Mouse (Mus musculus): ENCODE data around the gene Tob1. TPM values are rescaled to one million over a fixed set of nuclear protein-coding genes. Genes with fewer than 3 reads are reported as not detected.

Tob1 gene
- polyA plus RNA-seq, 1 experiment from 2014 or later: 44.0 TPM

DNA sequence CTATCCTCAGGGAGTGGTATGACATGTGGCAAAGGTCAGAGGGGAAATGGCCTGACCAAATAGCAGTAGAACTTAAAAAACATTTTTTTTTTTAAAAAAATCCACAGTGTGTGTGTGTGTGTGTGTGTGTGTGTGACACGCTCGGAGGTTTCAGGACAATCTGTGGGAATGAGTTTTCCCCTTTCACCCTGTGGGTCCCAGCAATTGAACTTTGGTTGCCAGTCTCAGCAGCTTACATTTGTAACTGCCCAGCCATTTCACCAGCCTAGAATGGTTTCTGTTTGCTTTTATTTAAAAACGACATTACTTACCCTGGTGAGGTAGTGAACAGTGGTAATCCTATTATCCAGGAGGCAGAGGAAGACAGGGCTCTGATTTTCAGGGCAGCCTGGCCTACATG, 8.2 kb upstream of the Tob1 start:
- WGBS: 63% methylated on average over 3 of the region's 3 CpGs
- no peak for DNase-seq (ENCODE audit: low spot score)

DNA sequence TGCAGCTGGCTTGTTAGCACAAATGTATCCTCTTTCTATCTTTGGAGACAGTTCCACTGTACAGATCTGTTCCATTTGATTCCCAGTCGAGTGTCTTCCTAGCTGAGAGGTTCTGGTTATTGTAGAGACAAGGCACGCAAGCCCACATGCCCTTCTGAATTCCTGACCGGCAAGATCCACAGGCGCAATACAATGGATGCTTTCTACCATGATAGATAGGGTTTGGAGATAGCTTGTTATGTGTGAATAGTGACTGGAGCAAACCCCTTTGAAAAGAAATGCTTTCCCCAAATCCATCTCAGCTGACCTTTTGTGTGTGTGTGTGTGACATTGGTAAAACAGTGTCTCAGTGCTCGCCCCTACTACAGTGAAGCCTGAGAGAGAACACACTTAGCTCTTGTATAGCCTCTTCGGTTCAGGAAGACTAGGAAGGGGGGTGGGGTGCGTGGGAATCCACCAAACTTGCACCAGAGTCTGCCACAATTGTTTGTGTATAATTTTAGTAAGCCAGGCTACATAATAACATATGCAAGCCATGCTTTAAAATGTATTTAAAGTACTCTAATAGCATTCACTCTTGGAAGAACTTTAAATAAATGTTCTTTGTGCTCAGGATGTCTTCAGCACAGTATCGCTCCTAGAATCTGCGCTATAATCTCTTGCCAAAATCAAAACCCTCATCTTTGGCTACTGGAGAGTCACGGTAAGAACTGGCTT, 4.7 kb upstream of the Tob1 start:
- no peaks in the 10 kb centered on the region for H3K9me3 ChIP-seq (ENCODE audit: control insufficient read depth, low read length)
- H3K4me1 ChIP-seq (replicated peaks; ENCODE audit: control insufficient read depth, insufficient read depth, low read length): peaks cover 4% of the 10 kb centered on the region; the same call in 1 of the 2 replicates
- no peak overlapping the region for H3K4me3 ChIP-seq (ENCODE audit: low read depth, low read length)
- no peak overlapping the region for H3K9ac ChIP-seq (ENCODE audit: low read length)
- H3K27ac ChIP-seq (ENCODE audit: low read depth, low read length): no peak overlapping the region
- DNase-seq (ENCODE audit: low spot score) (no peak), ATAC-seq (replicated peaks; ENCODE audit: low FRiP score) (no peak)
- WGBS: 49% methylated on average over 10 of the region's 10 CpGs
- no peak overlapping the region for H3K4me2 ChIP-seq (ENCODE audit: low read depth, low read length, severe bottlenecking)
- no peaks in the 10 kb centered on the region for H3K27me3 ChIP-seq (ENCODE audit: control insufficient read depth, insufficient read depth, low read length)
- H3K36me3 ChIP-seq (ENCODE audit: control insufficient read depth, insufficient read depth, low read length): no peaks in the 10 kb centered on the region

More for the DNA sequence above, 8.2 kb upstream of the Tob1 start:
- Histone ChIP-seq H3K36me3 (ENCODE audit: control insufficient read depth, insufficient read depth, low read length) (no peaks in the 10 kb centered on the region), H3K27me3 (ENCODE audit: control insufficient read depth, insufficient read depth, low read length) (no peaks in the 10 kb centered on the region), H3K27ac (ENCODE audit: low read depth, low read length) (no peak overlapping the region), H3K4me3 (ENCODE audit: low read depth, low read length) (no peak overlapping the region), H3K4me1 (replicated peaks; ENCODE audit: control insufficient read depth, insufficient read depth, low read length) (peaks cover 4% of the 10 kb centered on the region; the same call in 1 of the 2 replicates), H3K4me2 (ENCODE audit: low read depth, low read length, severe bottlenecking) (no peak overlapping the region), H3K9ac (ENCODE audit: low read length) (no peak overlapping the region), H3K9me3 (ENCODE audit: control insufficient read depth, low read length) (no peaks in the 10 kb centered on the region)
- no peak for ATAC-seq (replicated peaks; ENCODE audit: low FRiP score)

DNA sequence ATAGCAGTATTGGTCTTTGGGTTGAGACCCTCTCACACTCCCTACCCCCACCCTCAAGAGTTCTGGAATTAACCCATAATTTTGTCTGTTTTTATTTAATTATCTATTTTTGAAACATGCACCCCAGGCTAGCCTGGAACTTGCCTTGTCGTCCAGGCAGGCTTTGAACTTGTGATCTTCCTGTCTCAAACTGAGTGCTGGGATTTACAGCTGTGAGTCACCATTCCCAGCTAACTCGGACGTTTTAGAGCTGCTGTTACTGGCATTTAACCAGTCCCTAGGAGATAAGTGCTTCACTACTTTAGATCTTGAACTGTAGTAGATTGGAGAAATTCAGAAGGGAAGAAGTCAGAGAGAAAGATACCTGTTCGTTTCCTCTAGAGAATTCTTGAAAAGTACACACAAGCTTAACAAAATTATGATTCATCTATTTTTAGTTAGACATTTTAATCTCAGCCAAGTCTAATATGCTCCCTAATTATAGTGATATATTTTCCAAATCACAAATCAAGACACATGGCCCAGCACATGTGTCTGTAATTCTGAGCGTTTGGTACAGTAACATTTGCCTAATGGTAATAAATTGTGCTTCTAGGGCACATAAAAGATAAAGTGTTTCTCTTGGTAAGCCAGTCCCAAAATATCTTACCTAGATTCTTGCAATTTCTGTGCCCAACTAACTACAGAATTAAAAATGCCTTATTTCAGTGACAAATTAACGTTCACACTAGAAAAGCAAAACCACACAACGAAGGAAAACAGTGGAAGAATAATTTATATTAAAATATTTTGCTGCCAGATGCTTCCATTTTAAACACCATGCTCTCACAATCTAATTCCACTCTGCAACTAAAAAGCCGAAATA, 2.2 kb upstream of the Tob1 start:
- Histone ChIP-seq H3K9me3 (ENCODE audit: control insufficient read depth, low read length) (no peaks in the 10 kb centered on the region), H3K27me3 (ENCODE audit: control insufficient read depth, insufficient read depth, low read length) (no peaks in the 10 kb centered on the region), H3K4me3 (ENCODE audit: low read depth, low read length) (no peak overlapping the region), H3K4me1 (replicated peaks; ENCODE audit: control insufficient read depth, insufficient read depth, low read length) (peaks cover 6% of the 10 kb centered on the region; the same call in 1 of the 2 replicates), H3K9ac (ENCODE audit: low read length) (no peak overlapping the region), H3K4me2 (ENCODE audit: low read depth, low read length, severe bottlenecking) (peak overlapping the region; percentile 97; the same call in 1 of the 2 replicates), H3K36me3 (ENCODE audit: control insufficient read depth, insufficient read depth, low read length) (peaks cover 1% of the 10 kb centered on the region; the same call in 1 of the 2 replicates), H3K27ac (ENCODE audit: low read depth, low read length) (peak overlapping the region; percentile 95; the same call in 1 of the 2 replicates)
- no peak for DNase-seq (ENCODE audit: low spot score)
- ATAC-seq (replicated peaks; ENCODE audit: low FRiP score): no peak
- WGBS: 56% methylated on average over 8 of the region's 8 CpGs

DNA sequence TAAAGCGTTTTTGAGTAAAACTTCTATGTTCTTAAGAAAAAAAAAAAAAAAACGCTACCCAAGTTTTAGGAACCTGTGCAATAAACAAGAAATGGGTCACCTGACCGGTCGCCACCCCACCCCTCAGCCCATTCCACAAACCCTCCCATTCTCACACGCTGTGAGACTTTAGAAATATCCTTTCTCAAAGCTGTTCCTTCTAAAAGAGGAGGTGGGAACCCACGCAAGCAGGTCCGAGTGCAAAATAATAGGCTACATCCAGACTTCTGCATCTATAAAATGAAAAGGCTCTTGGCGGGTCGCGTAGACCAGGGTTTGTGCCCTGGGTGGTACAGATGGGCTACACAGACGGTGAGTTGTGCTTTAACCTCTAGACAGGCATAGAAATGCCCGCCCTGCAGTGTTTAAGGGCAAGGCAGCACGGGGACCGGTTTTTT, 1.5 kb upstream of the Tob1 start:
- Histone ChIP-seq H3K9me3 (ENCODE audit: control insufficient read depth, low read length) (no peaks in the 10 kb centered on the region), H3K27me3 (ENCODE audit: control insufficient read depth, insufficient read depth, low read length) (no peaks in the 10 kb centered on the region), H3K4me1 (replicated peaks; ENCODE audit: control insufficient read depth, insufficient read depth, low read length) (peaks cover 6% of the 10 kb centered on the region; the same call in 1 of the 2 replicates), H3K36me3 (ENCODE audit: control insufficient read depth, insufficient read depth, low read length) (peaks cover 6% of the 10 kb centered on the region; the same call in 1 of the 2 replicates), H3K9ac (ENCODE audit: low read length) (peak overlapping the region; percentile 73), H3K4me3 (ENCODE audit: low read depth, low read length) (peak overlapping the region; percentile 96), H3K4me2 (ENCODE audit: low read depth, low read length, severe bottlenecking) (peak overlapping the region; percentile 97), H3K27ac (ENCODE audit: low read depth, low read length) (peak overlapping the region; percentile 95)
- DNase-seq (ENCODE audit: low spot score) (no peak), ATAC-seq (replicated peaks; ENCODE audit: low FRiP score) (no peak)
- WGBS: 2% methylated on average over 14 of the region's 14 CpGs

GRCm38 (mm10) chr11:94210191-94211086, 815 bp upstream of the Tob1 start:
- peaks cover 6% of the 10 kb centered on the region; the same call in 1 of the 2 replicates for H3K36me3 ChIP-seq (ENCODE audit: control insufficient read depth, insufficient read depth, low read length)
- DNase-seq (ENCODE audit: low spot score) (peak; percentile 93), ATAC-seq (replicated peaks; ENCODE audit: low FRiP score) (peak; percentile 84)
- no peaks in the 10 kb centered on the region for H3K9me3 ChIP-seq (ENCODE audit: control insufficient read depth, low read length)
- WGBS: under 1% methylated on average over 53 of the region's 56 CpGs
- H3K4me2 ChIP-seq (ENCODE audit: low read depth, low read length, severe bottlenecking): peak overlapping the region; percentile 97
- H3K9ac ChIP-seq (ENCODE audit: low read length): peak overlapping the region; percentile 73
- H3K27me3 ChIP-seq (ENCODE audit: control insufficient read depth, insufficient read depth, low read length): no peaks in the 10 kb centered on the region
- peak overlapping the region; percentile 96 for H3K27ac ChIP-seq (ENCODE audit: low read depth, low read length)
- H3K4me3 ChIP-seq (ENCODE audit: low read depth, low read length): peak overlapping the region; percentile 96
- H3K4me1 ChIP-seq (replicated peaks; ENCODE audit: control insufficient read depth, insufficient read depth, low read length): peaks cover 6% of the 10 kb centered on the region; the same call in 1 of the 2 replicates

DNA sequence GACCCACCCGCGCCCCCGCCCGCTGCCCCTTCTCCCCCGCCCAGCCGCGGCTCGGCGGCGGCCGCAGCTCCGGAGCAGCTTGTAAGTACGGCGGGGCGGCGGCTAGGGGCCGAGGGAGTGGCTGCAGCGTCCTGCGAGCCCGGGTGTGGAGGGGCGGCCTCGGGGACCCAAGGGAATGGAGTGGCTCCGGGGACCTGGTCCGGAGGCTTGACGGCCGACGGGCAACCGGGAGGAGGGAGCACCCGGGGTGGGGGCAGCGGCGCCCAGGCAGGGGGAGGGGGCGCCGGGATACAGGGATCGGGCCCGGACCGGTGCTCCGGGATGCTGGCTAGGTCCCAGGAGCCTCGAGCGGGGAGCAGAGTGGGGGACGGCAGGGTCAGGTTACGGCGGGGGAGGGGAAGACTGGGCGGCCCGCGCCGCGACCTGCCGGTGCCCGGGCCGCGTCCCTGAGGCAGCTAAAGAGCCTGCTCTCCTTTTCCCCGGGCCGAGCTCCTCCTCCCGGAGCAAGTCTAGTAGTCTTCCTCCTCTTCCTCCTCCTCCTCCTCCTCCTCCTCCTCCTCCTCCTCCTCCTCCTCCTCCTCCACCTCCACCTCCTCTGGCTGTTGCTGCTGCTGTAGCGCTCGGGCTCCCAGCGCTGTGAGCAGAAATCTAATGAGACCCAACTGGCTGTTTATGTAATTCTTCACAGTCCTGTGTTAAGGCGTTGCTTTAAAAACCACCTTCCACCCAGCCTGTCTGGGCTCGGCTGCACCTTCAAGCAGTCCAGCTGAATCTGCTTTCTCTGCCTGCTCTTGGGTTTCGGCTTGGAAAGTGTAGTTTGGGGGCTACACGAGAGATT, 616 bp downstream of the Tob1 start:
- Histone ChIP-seq H3K4me1 (replicated peaks; ENCODE audit: control insufficient read depth, insufficient read depth, low read length) (peaks cover 7% of the 10 kb centered on the region; the same call in 1 of the 2 replicates), H3K9me3 (ENCODE audit: control insufficient read depth, low read length) (no peaks in the 10 kb centered on the region), H3K27me3 (ENCODE audit: control insufficient read depth, insufficient read depth, low read length) (no peaks in the 10 kb centered on the region), H3K4me3 (ENCODE audit: low read depth, low read length) (peak overlapping the region; percentile 96), H3K36me3 (ENCODE audit: control insufficient read depth, insufficient read depth, low read length) (peaks cover 6% of the 10 kb centered on the region; the same call in 1 of the 2 replicates), H3K4me2 (ENCODE audit: low read depth, low read length, severe bottlenecking) (peak overlapping the region; percentile 60), H3K27ac (ENCODE audit: low read depth, low read length) (peak overlapping the region; percentile 96), H3K9ac (ENCODE audit: low read length) (peak overlapping the region; percentile 99)
- DNase-seq (ENCODE audit: low spot score) (no peak), ATAC-seq (replicated peaks; ENCODE audit: low FRiP score) (peak; percentile 42)
- WGBS: under 1% methylated on average over 53 of the region's 61 CpGs

- Histone ChIP-seq H3K9me3 (ENCODE audit: control insufficient read depth, low read length) (no peaks in the 10 kb centered on the region), H3K4me2 (ENCODE audit: low read depth, low read length, severe bottlenecking) (peak overlapping the region; percentile 60), H3K36me3 (ENCODE audit: control insufficient read depth, insufficient read depth, low read length) (peaks cover 6% of the 10 kb centered on the region; the same call in 1 of the 2 replicates), H3K4me1 (replicated peaks; ENCODE audit: control insufficient read depth, insufficient read depth, low read length) (peaks cover 7% of the 10 kb centered on the region; the same call in 1 of the 2 replicates), H3K27ac (ENCODE audit: low read depth, low read length) (peak overlapping the region; percentile 31; the same call in 1 of the 2 replicates), H3K27me3 (ENCODE audit: control insufficient read depth, insufficient read depth, low read length) (no peaks in the 10 kb centered on the region), H3K9ac (ENCODE audit: low read length) (peak overlapping the region; percentile 99), H3K4me3 (ENCODE audit: low read depth, low read length) (peak overlapping the region; percentile 96)
- no peak for DNase-seq (ENCODE audit: low spot score)
- no peak for ATAC-seq (replicated peaks; ENCODE audit: low FRiP score)
- WGBS: under 1% methylated on average over 7 of the region's 7 CpGs
Observed at GRCm38 (mm10) chr11:94212489-94212836, 1.2 kb downstream of the Tob1 start.

Data from forebrain, embryonic 11.5 days (tissue).